Mouse (Mus musculus) lung, postnatal 0 days (tissue): Measurements from ENCODE around the gene Apc2. TPM values are rescaled to one million over a fixed set of nuclear protein-coding genes. Genes with fewer than 3 reads are reported as not detected.
"Not testable (repeated sequence)": the region's sequence is repeated elsewhere in the genome, so short reads cannot be mapped to it uniquely, and the experiment has no call there.

Experiments
- ATAC-seq: fragments of 200-750 bp; cut with Nextera tagmentation; 2 replicates; pipeline ENCODE4 v1.8.0; 2017; ENCODE audit warnings: moderate library complexity
- DNase-seq: peaks from one replicate; pipeline ENCODE4 v3.0.0-alpha.2; 2016; ENCODE audit warnings: low spot score
- H3K27ac ChIP-seq: fragments of 300-500 bp; sonication (generic); 2 replicates; pipeline ENCODE4 v1.5.1; 2014; ENCODE audit warnings: antibody characterized with exemption, mild to moderate bottlenecking, low read length, mixed read lengths
- H3K27me3 ChIP-seq: fragments of 300-500 bp; sonication (generic); replicated peaks from 2 replicates; pipeline ENCODE4 v1.6.1; 2014; ENCODE audit warnings: low read length, mixed read lengths; ENCODE audit not compliant: insufficient read depth
- H3K36me3 ChIP-seq: fragments of 300-500 bp; sonication (generic); 2 replicates; pipeline ENCODE4 v1.6.1; 2014; ENCODE audit warnings: low read length, mixed read lengths; ENCODE audit not compliant: insufficient read depth
- H3K4me1 ChIP-seq: fragments of 300-500 bp; sonication (generic); 2 replicates; pipeline ENCODE4 v1.6.1; 2014; ENCODE audit warnings: antibody characterized with exemption, low read depth, low read length, mixed read lengths; ENCODE audit not compliant: insufficient read depth
- H3K4me2 ChIP-seq: fragments of 300-500 bp; sonication (generic); replicated peaks from 2 replicates; pipeline ENCODE4 v1.6.1; 2014; ENCODE audit warnings: low read depth, mild to moderate bottlenecking, low read length, moderate library complexity, mixed read lengths
- H3K4me3 ChIP-seq: fragments of 300-500 bp; sonication (generic); 2 replicates; pipeline ENCODE4 v1.5.1; 2014; ENCODE audit warnings: low read depth, low read length
- H3K9ac ChIP-seq: fragments of 300-500 bp; sonication (generic); replicated peaks from 2 replicates; pipeline ENCODE4 v1.6.1; 2014; ENCODE audit warnings: low read depth, mild to moderate bottlenecking
- H3K9me3 ChIP-seq: fragments of 300-500 bp; sonication (generic); 2 replicates; pipeline ENCODE4 v1.6.1; 2016; ENCODE audit warnings: low read length, mixed read lengths
- CTCF ChIP-seq: IDR thresholded peaks from 2 replicates; pipeline ENCODE4 v1.5.1; 2016; ENCODE audit warnings: antibody characterized with exemption, mild to moderate bottlenecking
- EP300 ChIP-seq: IDR thresholded peaks from 2 replicates; pipeline ENCODE4 v1.6.1; 2016; ENCODE audit warnings: antibody characterized with exemption, mild to moderate bottlenecking, control low read depth
- WGBS: fragments of 180-500 bp; shearing (Covaris S2); extraction: QIAGEN DNeasy Blood & Tissue Kit; methylation state at CpG from one replicate; pipeline ENCODE4 v1.1.7; 2014; 5-methylcytosine and 5-hydroxymethylcytosine counted together
- polyA plus RNA-seq: library from polyadenylated mRNA; unstranded; fragments of >200 nt; fragmentation: Nextera tagmentation; extraction: Ambion mirVana; gene quantifications from 2 replicates; pipeline ENCODE4 v1.2.1, GENCODE M21; 2015

Apc2 gene
- polyA plus RNA-seq, 1 experiment from 2014 or later = 0.85 TPM

- Histone ChIP-seq H3K27me3 (peaks cover 22% of the 10 kb centered on the region), H3K4me3 (peak overlapping the region; percentile 22), H3K27ac (no peak overlapping the region), H3K36me3 (no peaks in the 10 kb centered on the region), H3K4me1 (peaks cover 7% of the 10 kb centered on the region; the same call in 1 of the 2 replicates), H3K9ac (no peak overlapping the region), H3K9me3 (no peaks in the 10 kb centered on the region), H3K4me2 (peak overlapping the region; percentile 45)
- WGBS = 4% methylated on average over 45 of the region's 47 CpGs
- TF ChIP-seq EP300 (no peak), CTCF (no peak)
- no peak for ATAC-seq
- no peak for DNase-seq
Measured at GRCm38 (mm10) chr10:80341491-80342304, 45.9 kb downstream of the Apc2 start.

- peaks cover 7% of the 10 kb centered on the region; the same call in 1 of the 2 replicates for H3K4me1 ChIP-seq
- no peak overlapping the region for H3K27ac ChIP-seq
- peak overlapping the region; percentile 45 for H3K4me2 ChIP-seq
- ATAC-seq (0 out of 2 replicates have a peak, but pooled peaks have one; percentile 0), DNase-seq (no peak)
- no peaks in the 10 kb centered on the region for H3K9me3 ChIP-seq
- H3K4me3 ChIP-seq = peak overlapping the region; percentile 22
- no peak overlapping the region for H3K9ac ChIP-seq
- peaks cover 22% of the 10 kb centered on the region for H3K27me3 ChIP-seq
- WGBS = 4% methylated on average over 26 of the region's 26 CpGs
- no peak for TF ChIP-seq EP300
- no peak for TF ChIP-seq CTCF
- no peaks in the 10 kb centered on the region for H3K36me3 ChIP-seq
Measured at GRCm38 (mm10) chr10:80342305-80342748, 46.5 kb downstream of the Apc2 start.

DNA sequence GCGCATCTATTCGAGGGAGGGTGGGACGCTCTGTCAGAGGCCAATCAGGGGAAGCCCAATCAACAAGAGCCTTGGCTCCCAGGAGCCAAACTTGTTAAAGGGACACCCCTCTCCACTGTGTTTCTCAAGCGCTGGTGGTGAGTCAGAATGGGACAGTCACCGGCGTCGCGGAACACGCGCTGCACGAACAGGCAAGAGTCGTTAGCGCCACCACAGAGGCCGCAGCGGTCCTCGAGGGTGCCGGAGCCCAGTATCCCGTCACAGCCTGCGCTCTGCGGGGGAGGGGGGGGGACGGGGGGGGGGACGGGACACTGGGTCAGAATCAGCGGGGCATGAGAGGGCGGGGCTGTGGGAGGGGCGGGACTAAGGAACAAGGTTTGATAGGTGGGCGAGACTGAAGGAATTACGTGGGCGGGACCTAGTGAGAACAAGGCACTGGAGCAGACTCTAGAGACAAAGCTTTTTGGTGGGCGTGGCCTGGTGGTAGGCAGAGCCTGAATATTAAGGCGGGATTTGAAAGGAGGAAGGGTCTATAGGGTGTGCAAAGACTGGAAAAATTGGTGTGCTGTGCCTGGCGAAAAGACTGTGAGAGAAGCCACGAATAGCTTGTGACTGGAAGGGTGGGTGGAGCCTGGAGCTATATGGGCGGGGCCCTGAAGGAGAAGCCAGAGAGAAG lies 47.1 kb downstream of the Apc2 start:
- H3K4me1 ChIP-seq = peaks cover 10% of the 10 kb centered on the region; the same call in 1 of the 2 replicates
- H3K27me3 ChIP-seq = peaks cover 25% of the 10 kb centered on the region
- 1% methylated on average over 32 of the region's 33 CpGs for WGBS
- H3K36me3 ChIP-seq = no peaks in the 10 kb centered on the region
- H3K9me3 ChIP-seq = no peaks in the 10 kb centered on the region
- H3K4me3 ChIP-seq = peak overlapping the region; percentile 22
- DNase-seq (peak; percentile 95), ATAC-seq (peak; percentile 75)
- H3K27ac ChIP-seq = no peak overlapping the region
- TF ChIP-seq CTCF = peak; percentile 18
- TF ChIP-seq EP300 = no peak
- peak overlapping the region; percentile 45 for H3K4me2 ChIP-seq
- no peak overlapping the region for H3K9ac ChIP-seq

- Histone ChIP-seq H3K36me3 (no peaks in the 10 kb centered on the region), H3K9me3 (no peaks in the 10 kb centered on the region), H3K9ac (no peak overlapping the region), H3K4me1 (peaks cover 14% of the 10 kb centered on the region; the same call in 1 of the 2 replicates), H3K27ac (0 out of 2 replicates have a peak overlapping the region, but pooled peaks have one; percentile 81), H3K4me3 (0 out of 2 replicates have a peak overlapping the region, but pooled peaks have one; percentile 22), H3K4me2 (peak overlapping the region; percentile 45), H3K27me3 (peaks cover 25% of the 10 kb centered on the region)
- no peak for ATAC-seq
- no peak for TF ChIP-seq CTCF
- TF ChIP-seq EP300 = no peak
- WGBS = 28% methylated on average over 12 of the region's 13 CpGs
- no peak for DNase-seq
Measured at GRCm38 (mm10) chr10:80343425-80343895, 47.7 kb downstream of the Apc2 start.

- Histone ChIP-seq H3K27ac (peak overlapping the region; percentile 81), H3K9ac (no peak overlapping the region), H3K27me3 (peaks cover 32% of the 10 kb centered on the region), H3K4me2 (peak overlapping the region; percentile 45), H3K4me3 (no peak overlapping the region), H3K9me3 (no peaks in the 10 kb centered on the region), H3K36me3 (no peaks in the 10 kb centered on the region), H3K4me1 (peaks cover 14% of the 10 kb centered on the region; the same call in 1 of the 2 replicates)
- 32% methylated on average over 9 of the region's 9 CpGs for WGBS
- DNase-seq = no peak
- no peak for ATAC-seq
- TF ChIP-seq CTCF (no peak), EP300 (no peak)
Measured at GRCm38 (mm10) chr10:80344131-80344661, 48.4 kb downstream of the Apc2 start.

GRCm38 (mm10) chr10:80345122-80345521 lies 49.3 kb downstream of the Apc2 start:
- 6% methylated on average over 16 of the region's 16 CpGs for WGBS
- H3K27me3 ChIP-seq = peaks cover 34% of the 10 kb centered on the region
- 0 out of 2 replicates have a peak overlapping the region, but pooled peaks have one; percentile 5 for H3K4me3 ChIP-seq
- no peaks in the 10 kb centered on the region for H3K9me3 ChIP-seq
- peak overlapping the region; percentile 81 for H3K27ac ChIP-seq
- no peaks in the 10 kb centered on the region for H3K36me3 ChIP-seq
- peak overlapping the region; percentile 43 for H3K4me2 ChIP-seq
- TF ChIP-seq CTCF = no peak
- TF ChIP-seq EP300 = no peak
- peaks cover 14% of the 10 kb centered on the region; the same call in 1 of the 2 replicates for H3K4me1 ChIP-seq
- DNase-seq (peak; percentile 69), ATAC-seq (peak; percentile 15; the same call in 1 of the 2 replicates)
- no peak overlapping the region; the same call in 1 of the 2 replicates for H3K9ac ChIP-seq

DNA sequence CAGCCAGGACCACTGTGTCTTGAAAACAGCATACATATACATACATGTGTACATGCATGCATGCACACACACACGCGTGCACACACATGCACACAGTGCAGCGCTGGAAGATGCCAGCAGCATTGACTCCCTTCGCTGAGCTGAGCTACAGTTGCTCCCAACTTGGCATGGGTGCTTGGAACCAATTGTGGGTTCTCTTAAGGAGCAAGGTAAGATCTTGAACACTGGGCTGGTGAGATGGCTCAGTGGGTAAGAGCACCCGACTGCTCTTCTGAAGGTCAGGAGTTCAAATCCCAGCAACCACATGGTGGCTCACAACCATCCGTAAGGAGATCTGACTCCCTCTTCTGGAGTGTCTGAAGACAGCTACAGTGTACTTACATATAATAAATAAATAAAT lies 50.2 kb downstream of the Apc2 start:
- 79% methylated on average over 5 of the region's 6 CpGs for WGBS
- peaks cover 33% of the 10 kb centered on the region for H3K27me3 ChIP-seq
- DNase-seq, H3K4me2 ChIP-seq, ATAC-seq, H3K27ac ChIP-seq, H3K4me3 ChIP-seq, H3K36me3 ChIP-seq, H3K9ac ChIP-seq, H3K9me3 ChIP-seq: not testable (repeated sequence)
- peaks cover 14% of the 10 kb centered on the region; the same call in 1 of the 2 replicates for H3K4me1 ChIP-seq
